Mouse (Mus musculus) testis, adult 2 months (tissue): ENCODE measurements around the gene Trio. TPM values are rescaled to one million over a fixed set of nuclear protein-coding genes. Genes with fewer than 3 reads are reported as not detected.

Experiments used
- H3K27ac ChIP-seq: fragments of 200-500 bp; 2 replicates; pipeline ENCODE4 v1.5.1; 2012; ENCODE audit warnings: low read depth, low read length; ENCODE audit not compliant: control insufficient read depth, insufficient read depth
- H3K27me3 ChIP-seq: fragments of 200-500 bp; 2 replicates; pipeline ENCODE4 v1.6.1; 2012; ENCODE audit warnings: mild to moderate bottlenecking, low read length, moderate library complexity; ENCODE audit not compliant: control insufficient read depth, insufficient read depth
- H3K36me3 ChIP-seq: fragments of 200-500 bp; 2 replicates; pipeline ENCODE4 v1.6.1; 2012; ENCODE audit warnings: mild to moderate bottlenecking, low read length; ENCODE audit not compliant: control insufficient read depth, insufficient read depth
- H3K4me1 ChIP-seq: fragments of 200-500 bp; 2 replicates; pipeline ENCODE4 v1.6.1; 2012; ENCODE audit warnings: low read length; ENCODE audit not compliant: control insufficient read depth, insufficient read depth
- H3K4me3 ChIP-seq: fragments of 200-500 bp; 2 replicates; pipeline ENCODE4 v1.5.1; 2012; ENCODE audit warnings: low read depth, mild to moderate bottlenecking, low read length, moderate library complexity, mixed read lengths; ENCODE audit not compliant: control insufficient read depth
- CTCF ChIP-seq: fragments of 200-500 bp; IDR thresholded peaks from 2 replicates; pipeline ENCODE4 v1.5.1; 2012; ENCODE audit warnings: low read depth, mild to moderate bottlenecking, inconsistent platforms, low read length, moderate library complexity; ENCODE audit not compliant: control insufficient read depth, insufficient read depth, insufficient replicate concordance
- POLR2A ChIP-seq: fragments of 200-500 bp; IDR thresholded peaks from 2 replicates; pipeline ENCODE4 v1.6.1; 2012; ENCODE audit warnings: low read depth, mild to moderate bottlenecking, inconsistent platforms, low read length, moderate library complexity; ENCODE audit not compliant: control insufficient read depth
- polyA plus RNA-seq: library from polyadenylated mRNA; depleted of rRNA; stranded (reverse); fragments of >200 nt; gene quantifications from 2 replicates; pipeline ENCODE4 v1.2.3, GENCODE M21; 2012

The Trio gene
- polyA plus RNA-seq, 1 experiment, result 18.8 TPM

DNA sequence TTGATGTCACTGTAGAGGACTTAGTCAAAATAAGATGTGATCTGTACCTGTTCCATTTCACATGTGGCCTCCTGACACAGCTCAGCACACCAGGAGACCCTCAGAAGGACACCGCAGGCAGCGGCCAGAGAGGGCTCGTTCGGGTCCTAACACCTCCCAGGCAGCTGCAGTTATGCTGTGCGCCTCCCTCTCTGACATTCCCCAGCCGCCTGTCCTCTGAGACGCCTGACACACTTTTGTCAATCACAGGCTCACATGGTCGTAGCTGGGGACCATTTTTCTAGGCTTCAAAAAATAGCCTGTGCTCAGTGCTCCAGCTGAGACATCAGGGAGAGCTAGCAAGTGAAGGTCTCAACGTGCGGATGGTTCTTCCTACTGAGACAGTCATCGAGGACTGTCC, 70.0 kb downstream of the Trio start:
- no peak overlapping the region for H3K27ac ChIP-seq
- no peaks in the 10 kb centered on the region for H3K4me1 ChIP-seq
- H3K27me3 ChIP-seq, result no peaks in the 10 kb centered on the region
- no peaks in the 10 kb centered on the region for H3K36me3 ChIP-seq
- H3K4me3 ChIP-seq, result no peak overlapping the region
- no peak for TF ChIP-seq POLR2A
- no peak for TF ChIP-seq CTCF

DNA sequence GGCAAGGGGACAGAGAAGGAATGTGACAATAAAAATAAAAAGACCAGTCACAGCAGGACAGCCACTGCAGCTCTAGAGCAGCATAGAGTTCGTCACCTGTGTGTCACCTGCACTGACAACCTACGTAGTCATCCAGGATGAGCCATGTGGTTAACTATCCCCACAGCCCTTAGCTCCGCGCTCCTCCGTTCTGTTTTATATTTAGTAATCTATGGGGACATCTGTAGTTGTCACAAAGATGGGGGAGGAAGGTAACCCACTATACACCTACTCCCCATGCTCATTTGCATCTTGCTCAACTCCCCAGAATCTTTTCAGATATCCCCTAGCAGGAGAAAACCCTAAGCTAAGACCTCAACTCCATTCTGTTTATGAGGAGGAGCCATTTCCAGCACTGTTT, 71.3 kb downstream of the Trio start:
- Histone ChIP-seq H3K27me3 (no peaks in the 10 kb centered on the region), H3K4me1 (no peaks in the 10 kb centered on the region), H3K36me3 (no peaks in the 10 kb centered on the region), H3K27ac (no peak overlapping the region), H3K4me3 (no peak overlapping the region)
- TF ChIP-seq POLR2A, result no peak
- no peak for TF ChIP-seq CTCF

- Histone ChIP-seq H3K36me3 (no peaks in the 10 kb centered on the region), H3K27ac (no peak overlapping the region), H3K4me1 (no peaks in the 10 kb centered on the region), H3K4me3 (no peak overlapping the region), H3K27me3 (no peaks in the 10 kb centered on the region)
- TF ChIP-seq POLR2A, result no peak
- no peak for TF ChIP-seq CTCF
Measured at GRCm38 (mm10) chr15:27953570-27953969, 72.1 kb downstream of the Trio start.

GRCm38 (mm10) chr15:27951195-27951594, 74.5 kb downstream of the Trio start:
- TF ChIP-seq POLR2A (no peak), CTCF (no peak)
- Histone ChIP-seq H3K4me3 (no peak overlapping the region), H3K27me3 (no peaks in the 10 kb centered on the region), H3K27ac (no peak overlapping the region), H3K36me3 (no peaks in the 10 kb centered on the region), H3K4me1 (no peaks in the 10 kb centered on the region)

DNA sequence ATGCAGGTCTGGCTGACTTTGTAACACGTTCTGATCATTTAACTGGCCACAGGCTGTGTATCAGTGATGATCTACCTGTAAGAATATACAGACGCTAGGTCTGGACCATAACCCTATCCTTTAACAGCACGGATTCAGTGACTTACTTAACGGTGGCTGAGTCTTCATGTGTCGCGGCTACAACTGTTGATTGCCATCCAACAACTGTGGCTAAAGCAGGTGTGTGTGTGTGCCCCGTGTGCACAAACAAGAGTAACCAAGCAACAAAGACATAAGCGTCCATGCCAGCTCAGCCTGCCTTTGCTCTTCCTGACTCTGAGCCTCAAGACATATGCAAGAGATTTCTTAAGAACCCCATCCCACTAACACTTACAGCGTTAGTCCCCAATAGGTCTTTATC, 76.5 kb downstream of the Trio start:
- Histone ChIP-seq H3K27ac (no peak overlapping the region), H3K36me3 (no peaks in the 10 kb centered on the region), H3K4me1 (no peaks in the 10 kb centered on the region), H3K27me3 (no peaks in the 10 kb centered on the region), H3K4me3 (no peak overlapping the region)
- TF ChIP-seq CTCF (no peak), POLR2A (no peak)

DNA sequence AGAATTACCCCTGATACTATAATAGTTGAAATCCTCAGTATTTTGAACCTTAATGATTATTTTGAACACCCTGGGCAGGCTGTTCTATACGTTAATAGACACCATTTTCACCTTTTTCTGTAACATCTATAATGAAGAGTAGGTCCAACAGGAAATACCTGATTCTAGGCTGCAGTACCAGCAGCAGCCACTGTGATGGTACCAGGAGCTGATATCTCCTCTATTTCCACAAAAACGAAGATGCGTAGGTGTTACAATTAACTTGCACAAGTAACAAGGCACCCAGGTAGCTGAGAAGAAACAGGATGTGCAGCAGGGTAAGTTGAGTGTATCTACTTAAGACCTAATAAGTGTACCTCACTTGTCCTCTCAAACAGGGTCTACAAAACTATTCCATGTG, 77.8 kb downstream of the Trio start:
- no peaks in the 10 kb centered on the region for H3K27me3 ChIP-seq
- TF ChIP-seq POLR2A (no peak), CTCF (no peak)
- H3K4me3 ChIP-seq, result no peak overlapping the region

DNA sequence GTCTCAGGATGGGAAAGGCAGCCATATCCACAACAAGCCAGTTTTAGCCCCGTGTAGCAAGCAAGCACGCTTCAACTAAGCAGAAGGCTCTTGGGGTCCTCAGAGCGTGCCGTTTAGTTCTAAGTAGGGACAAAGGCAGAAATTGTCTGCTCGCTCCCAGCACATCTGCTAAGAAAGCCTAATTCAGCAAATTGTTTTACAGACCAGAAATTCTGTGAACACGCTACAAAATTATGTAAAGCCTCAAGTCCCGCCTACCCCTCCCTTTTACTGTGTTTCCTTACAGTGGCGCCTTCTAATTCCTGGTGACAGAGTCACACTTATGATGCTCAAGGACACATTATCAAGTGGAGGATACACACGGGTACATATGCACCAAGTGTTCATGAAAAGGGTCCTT, 80.1 kb downstream of the Trio start:
- Histone ChIP-seq H3K27ac (no peak overlapping the region), H3K36me3 (no peaks in the 10 kb centered on the region), H3K4me1 (no peaks in the 10 kb centered on the region), H3K4me3 (no peak overlapping the region), H3K27me3 (no peaks in the 10 kb centered on the region)
- no peak for TF ChIP-seq CTCF
- no peak for TF ChIP-seq POLR2A

More for the DNA sequence above, 77.8 kb downstream of the Trio start:
- no peaks in the 10 kb centered on the region for H3K4me1 ChIP-seq
- no peaks in the 10 kb centered on the region for H3K36me3 ChIP-seq
- no peak overlapping the region for H3K27ac ChIP-seq

GRCm38 (mm10) chr15:27944898-27945297, 80.8 kb downstream of the Trio start:
- no peak for TF ChIP-seq CTCF
- no peak for TF ChIP-seq POLR2A
- H3K27ac ChIP-seq, result no peak overlapping the region
- H3K27me3 ChIP-seq, result no peaks in the 10 kb centered on the region
- H3K4me1 ChIP-seq, result no peaks in the 10 kb centered on the region
- H3K36me3 ChIP-seq, result no peaks in the 10 kb centered on the region
- no peak overlapping the region for H3K4me3 ChIP-seq
